Comparison of ENCODE assay signal across 8 mouse cellular contexts in the genomic region with DNA sequence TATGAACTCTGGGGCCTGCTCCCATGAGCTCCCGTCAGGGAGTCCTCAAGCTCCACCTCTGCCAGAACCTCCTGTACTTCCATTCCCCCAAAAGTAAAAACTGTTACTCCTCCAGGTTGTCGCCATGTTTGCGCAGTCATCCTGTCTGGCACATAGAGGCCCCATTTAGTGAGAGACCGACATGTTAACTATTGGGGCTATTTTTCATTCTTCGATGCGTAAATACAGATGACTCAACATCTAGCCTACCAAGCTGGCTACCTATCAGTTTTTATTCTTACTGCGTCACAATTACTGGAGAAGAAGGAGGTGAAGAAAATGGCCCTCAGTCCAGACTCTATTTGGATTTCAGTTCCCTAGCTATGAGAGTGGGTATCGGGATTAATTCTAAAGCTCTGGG.
DNase-seq lines count a peak whose midpoint lies in the region; ATAC-seq and TF ChIP-seq lines count a peak whose summit lies in the region.

No protein-coding gene starts in this region.

- peaks cover 27% of the 10 kb centered on the region for H3K27me3 ChIP-seq in heart, embryonic 14.5 days (ENCODE audit: control insufficient read depth, insufficient read depth, low read length)
- H3K27me3 ChIP-seq in ES-Bruce4 (ENCODE audit: control insufficient read depth, insufficient read depth, low read length, poor library complexity, severe bottlenecking) = peaks cover 6% of the 10 kb centered on the region; the same call in 1 of the 2 replicates
- H3K27me3 ChIP-seq in heart, embryonic 15.5 days = peaks cover 33% of the 10 kb centered on the region

- TF ChIP-seq POLR2A in ES-Bruce4 (IDR thresholded peaks at IDR 0.05; ENCODE audit: insufficient read depth, low read length) = no peak

- H3K36me3 ChIP-seq in heart, embryonic 14.5 days (ENCODE audit: control insufficient read depth, insufficient read depth, low read length) = no peaks in the 10 kb centered on the region
- H3K36me3 ChIP-seq in ES-Bruce4 (ENCODE audit: control insufficient read depth, insufficient read depth, low read length, poor library complexity, severe bottlenecking) = no peaks in the 10 kb centered on the region
- H3K36me3 ChIP-seq in heart, embryonic 15.5 days = no peaks in the 10 kb centered on the region
- no peaks in the 10 kb centered on the region for H3K36me3 ChIP-seq in macrophage (ENCODE audit: inconsistent target)

- H3K27ac ChIP-seq in heart, embryonic 14.5 days (replicated peaks in 1 of 2; ENCODE audit: control insufficient read depth in 1 of 2, insufficient read depth in 1 of 2, low read depth in 2 of 2, low read length in 2 of 2) = no peak overlapping the region
- H3K27ac ChIP-seq in ES-Bruce4 (ENCODE audit: insufficient read depth, low read length) = no peak overlapping the region
- H3K27ac ChIP-seq in heart, embryonic 15.5 days = no peak overlapping the region
- no peak overlapping the region for H3K27ac ChIP-seq in macrophage

- no peak for DNase-seq in heart, postnatal 25 days (ENCODE audit: low spot score)
- DNase-seq in gastrocnemius, adult 18-20 months (ENCODE audit: low spot score) = no peak
- no peak for DNase-seq in urinary bladder, postnatal 4 days (ENCODE audit: low spot score in 2 of 2)
- DNase-seq in ovary, postnatal 36 days (ENCODE audit: low spot score) = no peak

- peak overlapping the region; percentile 71 to 76 for H3K4me3 ChIP-seq in heart, embryonic 14.5 days (ENCODE audit: control insufficient read depth in 1 of 2, insufficient read depth in 1 of 2, low read depth in 1 of 2, low read length in 2 of 2)
- peak overlapping the region; percentile 56 for H3K4me3 ChIP-seq in ES-Bruce4 (ENCODE audit: low read depth, low read length)
- H3K4me3 ChIP-seq in heart, embryonic 15.5 days = peak overlapping the region; percentile 71
- H3K4me3 ChIP-seq in macrophage (ENCODE audit: inconsistent target) = peak overlapping the region; percentile 28

- 80% methylated on average over 8 of the region's 8 CpGs for WGBS in heart, embryonic 14.5 days
- WGBS in heart, embryonic 15.5 days = 78% methylated on average over 8 of the region's 8 CpGs
- 78% methylated on average over 8 of the region's 8 CpGs for WGBS in macrophage (ENCODE audit: missing documents)

- H3K9me3 ChIP-seq in heart, embryonic 14.5 days (ENCODE audit: control insufficient read depth, low read length) = no peaks in the 10 kb centered on the region
- no peaks in the 10 kb centered on the region for H3K9me3 ChIP-seq in ES-Bruce4 (replicated peaks; ENCODE audit: control insufficient read depth, insufficient read depth, low read length, poor library complexity, severe bottlenecking)
- H3K9me3 ChIP-seq in heart, embryonic 15.5 days (replicated peaks) = no peaks in the 10 kb centered on the region

- intact Hi-C loops in heart, postnatal 25 days (cut with DNase I) = loop anchor here (2.0 to 5.0 kb wide), 2 partner anchors 105 to 182 kb away; a partner anchor contains a TSS

- H3K4me2 ChIP-seq in heart, embryonic 14.5 days (ENCODE audit: low read length) = peak overlapping the region; percentile 99
- peak overlapping the region; percentile 100 for H3K4me2 ChIP-seq in heart, embryonic 15.5 days

- no peak for TF ChIP-seq EP300 in ES-Bruce4 (IDR thresholded peaks at IDR 0.05; ENCODE audit: insufficient read depth, low read depth, low read length)

- H3K79me2 ChIP-seq in macrophage (ENCODE audit: inconsistent target) = peaks cover 79% of the 10 kb centered on the region

- no peak for ATAC-seq in heart, embryonic 14.5 days (ENCODE audit: insufficient number of reproducible peaks, insufficient read depth, low FRiP score, low read depth)
- ATAC-seq in heart, embryonic 15.5 days (replicated peaks; ENCODE audit: insufficient number of reproducible peaks, insufficient read depth, low FRiP score, low read depth) = no peak

- no peak overlapping the region for H3K9ac ChIP-seq in heart, embryonic 14.5 days (ENCODE audit: low read length)
- H3K9ac ChIP-seq in ES-Bruce4 (ENCODE audit: low read depth, poor library complexity, severe bottlenecking) = peak overlapping the region; percentile 66
- H3K9ac ChIP-seq in heart, embryonic 15.5 days = no peak overlapping the region

- H3K4me1 ChIP-seq in heart, embryonic 14.5 days (ENCODE audit: control insufficient read depth in 2 of 2, insufficient read depth in 2 of 2, low read length in 2 of 2) = peaks cover 5 to 13% of the 10 kb centered on the region in 2 experiments; a peak in 3 of 4 replicates
- H3K4me1 ChIP-seq in ES-Bruce4 (ENCODE audit: control insufficient read depth, insufficient read depth, low read length) = no peaks in the 10 kb centered on the region
- H3K4me1 ChIP-seq in heart, embryonic 15.5 days (replicated peaks) = peaks cover 31% of the 10 kb centered on the region

- TF ChIP-seq CTCF in ES-Bruce4 (IDR thresholded peaks at IDR 0.05; ENCODE audit: low read depth, low read length) = no peak
